Mouse (Mus musculus) intestine, embryonic 16.5 days (tissue): ENCODE measurements at regions not wholly inside any gene's neighbourhood (a gene's known extent, or its start where the extent isn't known, plus 50 kb on each side); places are given as distances from the start of the nearest gene placed in this dataset.

Source experiments
- ATAC-seq: fragments of 200-750 bp; cut with Nextera tagmentation; 2 replicates; pipeline ENCODE4 v1.8.0; 2017; ENCODE audit warnings: moderate TSS enrichment, moderate library complexity
- H3K27ac ChIP-seq: fragments of 300-500 bp; sonication (generic); 2 replicates; pipeline ENCODE4 v1.5.1; 2014; ENCODE audit warnings: mild to moderate bottlenecking, low read length
- H3K27me3 ChIP-seq: fragments of 300-500 bp; sonication (generic); replicated peaks from 2 replicates; pipeline ENCODE4 v1.6.1; 2014; ENCODE audit warnings: low read length, control low read depth, mixed read lengths; ENCODE audit not compliant: control insufficient read depth, insufficient read depth
- H3K36me3 ChIP-seq: fragments of 300-500 bp; sonication (generic); 2 replicates; pipeline ENCODE4 v1.6.1; 2014; ENCODE audit warnings: low read length, control low read depth; ENCODE audit not compliant: control insufficient read depth, insufficient read depth
- H3K4me1 ChIP-seq: fragments of 300-500 bp; sonication (generic); 2 replicates; pipeline ENCODE4 v1.6.1; 2014; ENCODE audit warnings: low read length, control low read depth, mixed read lengths; ENCODE audit not compliant: control insufficient read depth, insufficient read depth
- H3K4me2 ChIP-seq: fragments of 300-500 bp; sonication (generic); 2 replicates; pipeline ENCODE4 v1.6.1; 2014; ENCODE audit warnings: low read depth, low read length, control low read depth
- H3K4me3 ChIP-seq: fragments of 300-500 bp; sonication (generic); 2 replicates; pipeline ENCODE4 v1.5.1; 2014; ENCODE audit warnings: mild to moderate bottlenecking, low read length
- H3K9ac ChIP-seq: fragments of 300-500 bp; sonication (generic); 2 replicates; pipeline ENCODE4 v1.6.1; 2014; ENCODE audit warnings: low read depth, low read length
- H3K9me3 ChIP-seq: fragments of 300-500 bp; sonication (generic); 2 replicates; pipeline ENCODE4 v1.6.1; 2016; ENCODE audit warnings: low read length, control low read depth; ENCODE audit not compliant: control insufficient read depth
- WGBS: fragments of 180-500 bp; shearing (Covaris S2); extraction: QIAGEN DNeasy Blood & Tissue Kit; methylation state at CpG from one replicate; pipeline ENCODE4 v1.1.7; 2014; 5-methylcytosine and 5-hydroxymethylcytosine counted together

DNA sequence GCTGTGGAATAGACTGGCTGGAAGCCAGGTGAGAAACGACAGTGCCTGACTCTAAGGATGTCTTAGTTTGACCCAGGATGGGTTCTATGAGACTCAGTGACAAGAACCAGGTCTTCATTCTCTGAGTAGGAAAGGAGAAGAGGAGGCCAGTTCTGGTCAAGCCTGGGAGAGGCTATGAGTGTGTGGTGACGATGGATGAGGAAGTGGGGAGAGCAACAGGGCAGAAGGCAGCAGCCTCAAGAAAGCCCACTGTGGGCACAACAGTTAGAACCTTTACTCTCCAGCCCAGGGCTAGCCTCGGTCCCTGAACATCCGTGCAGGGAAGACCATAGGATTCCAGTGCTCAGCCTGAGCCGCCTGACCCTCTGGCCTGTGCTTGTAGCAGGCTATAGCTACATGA, 147.9 kb upstream of the Rybp start:
- no peaks in the 10 kb centered on the region for H3K36me3 ChIP-seq
- no peak overlapping the region for H3K9ac ChIP-seq
- no peaks in the 10 kb centered on the region; the same call in 1 of the 2 replicates for H3K9me3 ChIP-seq
- H3K27ac ChIP-seq, result no peak overlapping the region
- no peaks in the 10 kb centered on the region for H3K27me3 ChIP-seq
- 57% methylated on average over 5 of the region's 5 CpGs for WGBS
- ATAC-seq, result no peak
- peaks cover 9% of the 10 kb centered on the region for H3K4me1 ChIP-seq
- H3K4me3 ChIP-seq, result no peak overlapping the region
- no peak overlapping the region for H3K4me2 ChIP-seq

DNA sequence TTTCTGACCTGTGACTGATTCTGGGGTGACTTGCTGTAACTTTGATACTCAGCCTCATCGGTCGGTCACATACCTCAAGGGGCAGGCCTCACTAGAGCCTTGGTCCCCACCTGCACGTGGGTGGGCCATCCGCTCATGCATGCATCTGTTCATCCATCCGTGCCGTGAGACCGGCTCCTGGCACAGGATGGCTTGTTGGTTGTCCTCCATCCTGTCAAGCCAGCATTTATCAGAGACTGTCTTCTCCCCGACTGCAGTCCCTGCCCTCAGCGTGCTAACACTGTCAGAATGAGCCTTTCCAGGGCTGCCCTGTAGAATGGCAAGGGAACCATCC, 146.2 kb upstream of the Rybp start:
- Histone ChIP-seq H3K9ac (no peak overlapping the region), H3K27ac (no peak overlapping the region), H3K36me3 (no peaks in the 10 kb centered on the region), H3K9me3 (no peaks in the 10 kb centered on the region; the same call in 1 of the 2 replicates), H3K4me3 (no peak overlapping the region), H3K27me3 (no peaks in the 10 kb centered on the region), H3K4me1 (peaks cover 9% of the 10 kb centered on the region), H3K4me2 (no peak overlapping the region)
- 63% methylated on average over 9 of the region's 9 CpGs for WGBS
- ATAC-seq, result no peak

DNA sequence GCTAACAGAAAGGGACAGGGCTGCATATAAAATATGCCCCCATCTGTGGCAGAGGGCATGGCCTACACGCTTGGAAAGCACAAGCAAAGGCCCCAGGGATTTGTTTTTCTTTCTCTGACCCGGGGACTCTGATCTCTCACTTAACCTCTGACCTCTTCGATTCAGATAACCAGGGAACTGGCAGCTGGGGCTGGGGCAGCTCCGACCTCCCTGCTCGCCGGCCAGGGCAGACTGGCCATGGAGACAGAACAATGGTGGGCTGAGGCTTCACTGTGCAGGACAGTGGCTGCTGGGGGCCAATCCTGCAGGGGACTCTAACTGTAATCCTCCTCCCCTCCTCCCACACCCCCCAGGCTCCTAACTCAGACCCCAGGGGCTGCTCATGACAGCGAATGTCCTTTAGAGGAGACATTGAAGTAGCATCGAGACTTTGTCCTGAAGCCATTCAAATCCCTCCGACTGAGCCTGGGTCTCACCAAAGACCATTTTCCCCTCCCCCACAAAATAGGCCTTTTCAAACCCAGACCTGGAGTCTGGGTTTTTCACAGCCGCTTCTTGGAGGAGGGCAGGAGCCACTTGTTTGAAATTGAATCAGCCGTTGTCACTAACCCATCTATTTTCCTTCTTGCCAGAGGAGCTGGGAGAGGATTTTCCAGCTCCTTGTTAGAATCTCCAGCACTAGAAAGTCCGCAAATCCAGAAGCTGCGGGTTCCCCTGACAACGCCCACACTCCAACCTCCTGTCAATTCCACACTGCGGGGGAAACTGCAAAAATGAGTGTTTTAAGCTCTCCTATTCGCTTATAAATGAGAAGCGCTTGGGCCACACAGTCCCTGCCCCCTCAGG, 145.6 kb upstream of the Rybp start:
- no peak overlapping the region for H3K4me2 ChIP-seq
- H3K27me3 ChIP-seq, result no peaks in the 10 kb centered on the region
- no peak overlapping the region for H3K9ac ChIP-seq
- ATAC-seq, result no peak
- H3K4me3 ChIP-seq, result no peak overlapping the region
- peaks cover 4% of the 10 kb centered on the region for H3K4me1 ChIP-seq
- H3K36me3 ChIP-seq, result no peaks in the 10 kb centered on the region
- H3K27ac ChIP-seq, result no peak overlapping the region
- 42% methylated on average over 17 of the region's 17 CpGs for WGBS
- H3K9me3 ChIP-seq, result no peaks in the 10 kb centered on the region; the same call in 1 of the 2 replicates

DNA sequence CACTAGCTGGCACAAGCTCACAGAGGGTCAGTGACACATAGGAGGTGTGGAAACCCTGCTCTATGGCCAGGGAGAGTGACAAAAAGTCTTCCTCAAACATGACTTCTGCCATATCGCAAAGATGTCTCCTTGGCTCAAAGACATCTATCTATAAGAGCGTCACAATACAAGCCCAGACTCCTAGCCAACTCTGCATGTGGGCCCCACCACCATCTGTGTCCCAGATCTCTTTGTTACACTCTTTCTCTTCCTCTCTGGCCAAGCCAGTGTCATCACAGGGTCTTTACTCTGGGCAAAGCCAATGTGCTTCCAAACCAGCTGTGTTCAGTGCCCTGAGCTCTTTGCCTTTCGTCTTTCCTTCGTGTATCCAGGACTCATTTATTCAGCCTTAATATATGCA, 143.0 kb upstream of the Rybp start:
- no peak for ATAC-seq
- H3K36me3 ChIP-seq, result no peaks in the 10 kb centered on the region
- no peaks in the 10 kb centered on the region; the same call in 1 of the 2 replicates for H3K9me3 ChIP-seq
- no peaks in the 10 kb centered on the region for H3K27me3 ChIP-seq
- WGBS, result 86% methylated on average over 4 of the region's 4 CpGs
- H3K4me1 ChIP-seq, result peaks cover 4% of the 10 kb centered on the region; the same call in 1 of the 2 replicates
- no peak overlapping the region for H3K4me3 ChIP-seq
- H3K9ac ChIP-seq, result no peak overlapping the region
- no peak overlapping the region for H3K4me2 ChIP-seq
- no peak overlapping the region for H3K27ac ChIP-seq

DNA sequence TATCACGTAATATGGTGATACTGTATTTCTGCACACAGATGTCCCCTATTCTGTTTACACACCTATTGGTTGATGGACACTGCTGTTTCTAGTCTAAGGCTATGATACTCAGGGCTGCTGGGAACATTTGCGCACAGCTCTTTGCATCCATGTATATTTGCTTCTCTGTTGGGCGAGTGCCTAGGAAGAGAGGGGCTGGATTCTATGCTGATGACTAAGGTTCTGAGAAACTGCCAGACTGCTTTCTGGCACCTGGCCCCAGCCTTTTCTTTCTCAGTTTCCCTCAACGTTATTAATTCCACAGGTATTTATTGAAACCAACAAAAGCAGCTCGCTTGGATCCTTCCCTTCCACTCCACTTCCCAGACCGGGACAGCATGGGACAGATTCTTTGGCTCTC, 142.2 kb upstream of the Rybp start:
- no peak overlapping the region for H3K4me2 ChIP-seq
- H3K27ac ChIP-seq, result no peak overlapping the region
- H3K36me3 ChIP-seq, result no peaks in the 10 kb centered on the region
- no peak overlapping the region for H3K9ac ChIP-seq
- H3K4me3 ChIP-seq, result no peak overlapping the region
- WGBS, result 76% methylated on average over 6 of the region's 6 CpGs
- H3K9me3 ChIP-seq, result no peaks in the 10 kb centered on the region; the same call in 1 of the 2 replicates
- no peak for ATAC-seq
- H3K4me1 ChIP-seq, result peaks cover 7% of the 10 kb centered on the region
- no peaks in the 10 kb centered on the region for H3K27me3 ChIP-seq

DNA sequence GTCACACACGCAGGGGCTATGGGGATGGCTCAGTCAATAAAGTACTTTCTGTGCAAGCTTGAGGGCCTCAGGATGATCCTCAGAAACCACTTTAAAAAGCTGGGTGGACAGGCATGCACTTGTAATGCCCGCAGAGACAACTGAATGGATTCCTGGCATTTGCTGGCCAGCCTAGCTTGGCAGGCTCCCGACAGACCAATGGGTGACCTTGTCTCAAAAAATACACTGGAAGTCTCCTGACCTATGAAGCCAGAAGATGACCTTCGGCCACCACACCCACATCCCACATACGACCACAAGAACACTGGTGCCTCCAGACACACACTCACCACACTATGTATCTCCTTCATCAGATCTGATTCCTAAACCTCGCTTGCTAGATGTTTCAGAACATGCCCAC, 141.5 kb upstream of the Rybp start:
- H3K27ac ChIP-seq, result no peak overlapping the region
- no peaks in the 10 kb centered on the region for H3K36me3 ChIP-seq
- H3K4me2 ChIP-seq, result no peak overlapping the region
- H3K9me3 ChIP-seq, result no peaks in the 10 kb centered on the region; the same call in 1 of the 2 replicates
- no peak for ATAC-seq
- 71% methylated on average over 6 of the region's 6 CpGs for WGBS
- H3K27me3 ChIP-seq, result no peaks in the 10 kb centered on the region
- H3K4me1 ChIP-seq, result peaks cover 7% of the 10 kb centered on the region
- no peak overlapping the region for H3K9ac ChIP-seq
- H3K4me3 ChIP-seq, result no peak overlapping the region

DNA sequence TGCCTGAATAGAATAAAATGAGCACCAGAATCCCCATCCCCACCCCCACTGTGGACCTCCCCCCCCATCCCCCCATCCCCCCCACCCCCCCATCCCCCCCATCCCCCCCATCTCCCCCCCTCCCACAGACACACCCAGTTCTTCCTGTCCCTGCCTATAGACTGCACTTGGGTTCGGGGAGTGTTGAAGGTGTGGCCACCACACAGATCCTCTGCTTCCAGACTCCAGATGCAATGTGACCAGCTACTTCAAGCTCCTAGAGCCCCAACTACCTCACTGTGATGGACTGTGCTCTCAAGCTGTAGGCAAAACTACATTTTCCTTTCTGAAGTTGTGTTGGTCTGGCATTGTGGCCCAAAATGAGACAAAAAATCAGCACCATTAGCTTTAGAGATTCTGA, 138.3 kb upstream of the Rybp start:
- Histone ChIP-seq H3K9ac (no peak overlapping the region), H3K4me3 (no peak overlapping the region), H3K4me2 (no peak overlapping the region), H3K36me3 (no peaks in the 10 kb centered on the region), H3K9me3 (no peaks in the 10 kb centered on the region), H3K4me1 (peaks cover 2% of the 10 kb centered on the region; the same call in 1 of the 2 replicates), H3K27ac (no peak overlapping the region), H3K27me3 (no peaks in the 10 kb centered on the region)
- WGBS, result 67% methylated on average over 1 of the region's 1 CpGs
- ATAC-seq, result no peak

DNA sequence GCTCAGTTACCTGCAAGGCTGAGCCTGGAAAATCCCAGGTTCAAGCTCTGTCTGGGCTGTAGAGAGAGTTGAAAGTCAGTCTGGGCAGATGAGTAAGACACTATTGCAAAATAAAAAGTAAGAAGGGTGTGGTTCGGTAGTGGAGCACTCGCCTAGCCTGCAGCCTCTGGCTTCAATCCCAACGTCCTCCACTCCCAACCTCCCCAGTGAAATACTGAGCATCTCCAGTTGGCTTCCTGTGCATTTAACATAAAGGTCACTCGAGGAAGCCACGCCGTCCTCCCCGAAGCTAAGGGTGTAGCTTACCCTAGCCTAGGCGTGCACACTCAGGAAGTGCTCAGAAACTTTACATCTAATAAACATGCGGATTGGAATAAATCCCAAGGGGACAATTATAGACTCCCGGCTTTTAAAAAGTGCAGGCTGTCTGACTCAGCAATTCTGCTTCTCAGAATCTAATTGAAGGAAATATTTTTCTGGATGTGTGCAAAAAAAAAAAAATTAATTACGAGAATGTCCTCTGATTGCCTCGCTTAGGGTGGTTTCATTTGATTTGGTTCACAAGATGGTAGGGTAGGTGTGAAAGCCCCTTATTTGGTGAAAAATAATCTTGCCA, 137.6 kb upstream of the Rybp start:
- no peak overlapping the region for H3K4me2 ChIP-seq
- 43% methylated on average over 12 of the region's 12 CpGs for WGBS
- H3K4me3 ChIP-seq, result no peak overlapping the region
- H3K36me3 ChIP-seq, result no peaks in the 10 kb centered on the region
- no peaks in the 10 kb centered on the region for H3K9me3 ChIP-seq
- ATAC-seq, result peak; percentile 46
- no peak overlapping the region for H3K9ac ChIP-seq
- H3K27me3 ChIP-seq, result no peaks in the 10 kb centered on the region
- peaks cover 2% of the 10 kb centered on the region; the same call in 1 of the 2 replicates for H3K4me1 ChIP-seq
- H3K27ac ChIP-seq, result no peak overlapping the region

DNA sequence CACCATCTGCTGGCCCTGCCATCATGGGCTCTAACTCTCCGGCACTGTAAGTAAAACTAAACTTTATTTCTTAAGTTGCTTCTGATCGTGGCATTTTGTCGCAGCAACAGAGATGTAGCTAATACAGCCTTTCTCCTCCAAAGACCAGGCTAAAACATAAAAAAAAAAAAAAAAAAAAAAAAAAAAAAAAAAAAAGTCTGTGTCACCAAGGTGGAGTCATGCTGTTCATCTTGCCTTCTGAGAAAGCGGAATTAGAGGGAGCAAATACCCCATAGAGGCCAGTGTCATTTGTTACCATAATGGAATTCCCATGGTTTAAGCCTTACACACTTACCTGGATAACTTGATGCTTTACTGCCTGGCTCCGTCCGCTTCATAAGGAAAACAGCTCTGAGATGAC, 136.9 kb upstream of the Rybp start:
- H3K4me1 ChIP-seq, result peaks cover 2% of the 10 kb centered on the region; the same call in 1 of the 2 replicates
- no peaks in the 10 kb centered on the region for H3K36me3 ChIP-seq
- no peak overlapping the region for H3K9ac ChIP-seq
- no peak overlapping the region for H3K4me2 ChIP-seq
- H3K4me3 ChIP-seq, result no peak overlapping the region
- H3K27ac ChIP-seq, result no peak overlapping the region
- H3K27me3 ChIP-seq, result no peaks in the 10 kb centered on the region
- H3K9me3 ChIP-seq, result no peaks in the 10 kb centered on the region
- WGBS, result 90% methylated on average over 6 of the region's 6 CpGs
- ATAC-seq, result no peak
